Mouse (Mus musculus) forebrain, embryonic 11.5 days (tissue): ENCODE measurements around the gene Slc35b1. TPM values are rescaled to one million over a fixed set of nuclear protein-coding genes. Genes with fewer than 3 reads are reported as not detected.

Source experiments
- ATAC-seq: fragments of 200-750 bp; cut with Nextera tagmentation; replicated peaks from 2 replicates; pipeline ENCODE4 v1.8.0; 2017; ENCODE audit warnings: moderate TSS enrichment; ENCODE audit not compliant: low FRiP score
- DNase-seq: peaks from one replicate; pipeline ENCODE4 v3.0.0-alpha.2; 2017; ENCODE audit warnings: low spot score
- H3K27ac ChIP-seq: fragments of 300-500 bp; sonication (generic); 2 replicates; pipeline ENCODE4 v1.5.1; 2014; ENCODE audit warnings: low read depth, low read length
- H3K27me3 ChIP-seq: fragments of 300-500 bp; sonication (generic); 2 replicates; pipeline ENCODE4 v1.6.1; 2014; ENCODE audit warnings: mild to moderate bottlenecking, low read length, mixed read lengths; ENCODE audit not compliant: control insufficient read depth, insufficient read depth
- H3K36me3 ChIP-seq: fragments of 300-500 bp; sonication (generic); 2 replicates; pipeline ENCODE4 v1.6.1; 2014; ENCODE audit warnings: mild to moderate bottlenecking, low read length, moderate library complexity, mixed read lengths; ENCODE audit not compliant: control insufficient read depth, insufficient read depth
- H3K4me1 ChIP-seq: fragments of 300-500 bp; sonication (generic); replicated peaks from 2 replicates; pipeline ENCODE4 v1.6.1; 2014; ENCODE audit warnings: low read length, mixed read lengths; ENCODE audit not compliant: control insufficient read depth, insufficient read depth
- H3K4me2 ChIP-seq: fragments of 300-500 bp; sonication (generic); 2 replicates; pipeline ENCODE4 v1.6.1; 2014; ENCODE audit warnings: low read depth, mild to moderate bottlenecking, low read length, moderate library complexity, mixed read lengths; ENCODE audit not compliant: severe bottlenecking
- H3K4me3 ChIP-seq: fragments of 300-500 bp; sonication (generic); 2 replicates; pipeline ENCODE4 v1.5.1; 2014; ENCODE audit warnings: low read depth, low read length
- H3K9ac ChIP-seq: fragments of 300-500 bp; sonication (generic); 2 replicates; pipeline ENCODE4 v1.6.1; 2014; ENCODE audit warnings: low read length
- H3K9me3 ChIP-seq: fragments of 300-500 bp; sonication (generic); 2 replicates; pipeline ENCODE4 v1.6.1; 2016; ENCODE audit warnings: low read length, mixed read lengths; ENCODE audit not compliant: control insufficient read depth
- WGBS: fragments of 180-500 bp; shearing (Covaris S2); extraction: QIAGEN DNeasy Blood & Tissue Kit; methylation state at CpG from one replicate; pipeline ENCODE4 v1.1.7; 2014; 5-methylcytosine and 5-hydroxymethylcytosine counted together
- polyA plus RNA-seq: library from polyadenylated mRNA; unstranded; fragments of >200 nt; fragmentation: Nextera tagmentation; extraction: Ambion mirVana; gene quantifications from 2 replicates; pipeline ENCODE4 v1.2.1, GENCODE M21; 2014

Gene Slc35b1
- polyA plus RNA-seq, 1 experiment from 2014 or later, result 116 TPM

DNA sequence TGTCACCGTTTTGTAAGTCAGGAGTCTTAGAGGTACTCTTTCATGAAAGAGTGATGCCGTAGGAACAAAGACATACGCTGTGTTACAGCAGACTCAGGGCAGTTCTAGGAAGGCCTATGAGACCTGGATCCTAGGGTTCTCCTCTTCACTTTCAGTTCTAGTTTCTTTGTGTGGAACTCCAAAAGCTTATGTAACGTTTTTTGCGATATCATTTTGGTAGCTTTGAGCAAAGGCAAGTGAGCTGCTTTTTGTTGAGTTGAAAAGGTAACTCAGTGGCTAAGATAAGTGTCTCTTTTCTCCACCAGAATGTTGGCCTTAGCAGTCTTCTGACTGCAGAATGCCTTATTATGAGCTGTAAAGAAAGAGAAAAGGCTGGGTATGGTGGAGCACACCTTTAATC is 32.8 kb downstream of the Slc35b1 start:
- DNase-seq, result no peak
- no peak overlapping the region for H3K4me2 ChIP-seq
- no peak overlapping the region for H3K9ac ChIP-seq
- H3K4me1 ChIP-seq, result peaks cover 3% of the 10 kb centered on the region; the same call in 1 of the 2 replicates
- no peaks in the 10 kb centered on the region for H3K9me3 ChIP-seq
- WGBS, result 91% methylated on average over 5 of the region's 5 CpGs
- ATAC-seq, result no peak
- no peak overlapping the region for H3K27ac ChIP-seq
- H3K4me3 ChIP-seq, result no peak overlapping the region
- no peaks in the 10 kb centered on the region for H3K36me3 ChIP-seq
- peaks cover 2% of the 10 kb centered on the region; the same call in 1 of the 2 replicates for H3K27me3 ChIP-seq

- Histone ChIP-seq H3K36me3 (no peaks in the 10 kb centered on the region), H3K9ac (no peak overlapping the region), H3K4me3 (no peak overlapping the region), H3K27ac (no peak overlapping the region), H3K27me3 (no peaks in the 10 kb centered on the region), H3K9me3 (no peaks in the 10 kb centered on the region), H3K4me1 (no peaks in the 10 kb centered on the region; the same call in 1 of the 2 replicates), H3K4me2 (no peak overlapping the region)
- ATAC-seq (no peak), DNase-seq (no peak)
- WGBS, result 85% methylated on average over 2 of the region's 2 CpGs
Measured at GRCm38 (mm10) chr11:95420880-95421435, 36.5 kb downstream of the Slc35b1 start.

DNA sequence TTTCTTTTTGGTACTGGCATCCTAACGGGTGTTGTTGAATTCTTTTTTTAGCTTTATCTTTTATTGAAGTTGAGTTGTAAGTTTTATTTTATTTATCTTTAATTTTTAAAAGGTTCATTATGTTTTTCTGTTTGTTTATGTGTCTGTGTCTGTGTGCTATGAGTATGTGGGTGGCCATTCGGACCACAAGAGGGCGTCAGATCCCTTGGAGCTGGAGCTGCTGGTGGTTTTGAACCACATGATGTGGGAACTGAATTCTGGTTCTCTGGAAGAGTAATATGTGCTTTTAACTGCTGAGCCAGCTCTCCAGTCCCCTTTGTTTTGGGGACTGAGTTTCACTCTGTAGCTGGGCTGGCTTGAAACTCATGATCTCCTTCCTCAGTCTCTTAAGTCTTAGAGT is 39.0 kb downstream of the Slc35b1 start:
- Histone ChIP-seq H3K4me3 (no peak overlapping the region), H3K4me2 (no peak overlapping the region), H3K27ac (no peak overlapping the region), H3K9ac (no peak overlapping the region), H3K36me3 (no peaks in the 10 kb centered on the region), H3K9me3 (no peaks in the 10 kb centered on the region), H3K27me3 (no peaks in the 10 kb centered on the region), H3K4me1 (no peaks in the 10 kb centered on the region)
- no peak for ATAC-seq
- no peak for DNase-seq
- WGBS, result 83% methylated on average over 3 of the region's 3 CpGs

- H3K4me1 ChIP-seq, result no peaks in the 10 kb centered on the region
- WGBS, result 89% methylated on average over 2 of the region's 2 CpGs
- DNase-seq, result no peak
- no peak overlapping the region for H3K4me3 ChIP-seq
- H3K9me3 ChIP-seq, result no peaks in the 10 kb centered on the region
- no peak for ATAC-seq
- no peak overlapping the region for H3K9ac ChIP-seq
- H3K36me3 ChIP-seq, result no peaks in the 10 kb centered on the region
- no peak overlapping the region for H3K4me2 ChIP-seq
- H3K27me3 ChIP-seq, result no peaks in the 10 kb centered on the region
- H3K27ac ChIP-seq, result no peak overlapping the region
Measured at GRCm38 (mm10) chr11:95431344-95431743, 46.9 kb downstream of the Slc35b1 start.

- H3K9ac ChIP-seq, result no peak overlapping the region
- H3K9me3 ChIP-seq, result no peaks in the 10 kb centered on the region
- H3K4me3 ChIP-seq, result no peak overlapping the region
- H3K27me3 ChIP-seq, result no peaks in the 10 kb centered on the region
- DNase-seq (no peak), ATAC-seq (no peak)
- no peaks in the 10 kb centered on the region for H3K4me1 ChIP-seq
- H3K27ac ChIP-seq, result no peak overlapping the region
- no peak overlapping the region for H3K4me2 ChIP-seq
- WGBS, result 90% methylated on average over 2 of the region's 2 CpGs
- H3K36me3 ChIP-seq, result no peaks in the 10 kb centered on the region
Measured at GRCm38 (mm10) chr11:95432194-95432593, 47.7 kb downstream of the Slc35b1 start.

Other genes starting within 250 kb of the Slc35b1 start
- gene Dlx4, start 238.4 kb upstream of the Slc35b1 start, polyA plus RNA-seq, result 0.23 and 0.29 TPM in 2 replicates
- 0.29 TPM in 1 of 2 replicates, not detected in the other for gene Tac4, start 123.2 kb upstream of the Slc35b1 start, polyA plus RNA-seq
- gene Kat7, start 74.4 kb upstream of the Slc35b1 start, polyA plus RNA-seq, result 85.3 and 94.0 TPM in 2 replicates
- gene Fam117a, start 47.7 kb upstream of the Slc35b1 start, polyA plus RNA-seq, result 8.9 and 10.1 TPM in 2 replicates
- 144 and 146 TPM in 2 replicates for gene Spop, start 29.4 kb downstream of the Slc35b1 start, polyA plus RNA-seq
- 0.25 and 0.28 TPM in 2 replicates for gene Nxph3, start 129.9 kb downstream of the Slc35b1 start, polyA plus RNA-seq
- gene Ngfr, start 203.0 kb downstream of the Slc35b1 start, polyA plus RNA-seq, result 10.5 and 11.5 TPM in 2 replicates